Mouse (Mus musculus) liver, embryonic 12.5 days (tissue): ENCODE measurements at regions not wholly inside any gene's neighbourhood (a gene's known extent, or its start where the extent isn't known, plus 50 kb on each side); places are given as distances from the start of the nearest gene placed in this dataset.
A peak's percentile ranks its signal among the peaks of the same experiment; 100 is the strongest.

Source experiments
- ATAC-seq: fragments of 200-750 bp; cut with Nextera tagmentation; 2 replicates; pipeline ENCODE4 v1.8.0; 2017; ENCODE audit warnings: moderate number of reproducible peaks, mild to moderate bottlenecking, moderate library complexity
- H3K27ac ChIP-seq: fragments of 300-500 bp; sonication (generic); 2 replicates; pipeline ENCODE4 v1.5.1; 2016; ENCODE audit warnings: mild to moderate bottlenecking
- H3K27me3 ChIP-seq: fragments of 300-500 bp; sonication (generic); replicated peaks from 2 replicates; pipeline ENCODE4 v1.6.1; 2016; ENCODE audit warnings: mild to moderate bottlenecking, moderate library complexity
- H3K36me3 ChIP-seq: fragments of 300-500 bp; sonication (generic); 2 replicates; pipeline ENCODE4 v1.6.1; 2016; ENCODE audit warnings: mild to moderate bottlenecking, moderate library complexity
- H3K4me1 ChIP-seq: fragments of 300-500 bp; sonication (generic); 2 replicates; pipeline ENCODE4 v1.6.1; 2016
- H3K4me2 ChIP-seq: fragments of 300-500 bp; sonication (generic); 2 replicates; pipeline ENCODE4 v1.6.1; 2016; ENCODE audit warnings: mild to moderate bottlenecking, moderate library complexity
- H3K4me3 ChIP-seq: fragments of 300-500 bp; sonication (generic); 2 replicates; pipeline ENCODE4 v1.5.1; 2016; ENCODE audit warnings: mild to moderate bottlenecking, moderate library complexity
- H3K9ac ChIP-seq: fragments of 300-500 bp; sonication (generic); 2 replicates; pipeline ENCODE4 v1.6.1; 2016; ENCODE audit warnings: mild to moderate bottlenecking, moderate library complexity
- H3K9me3 ChIP-seq: fragments of 300-500 bp; sonication (generic); replicated peaks from 2 replicates; pipeline ENCODE4 v1.6.1; 2016; ENCODE audit warnings: mild to moderate bottlenecking, moderate library complexity
- WGBS: fragments of 180-500 bp; shearing (Covaris S2); methylation state at CpG from one replicate; pipeline ENCODE4 v1.1.7; 2016; ENCODE audit not compliant: insufficient replicate concordance; 5-methylcytosine and 5-hydroxymethylcytosine counted together

GRCm38 (mm10) chr12:12783699-12784605, 157.8 kb downstream of the Mycn start:
- ATAC-seq = no peak
- Histone ChIP-seq H3K4me3 (no peak overlapping the region), H3K9me3 (no peaks in the 10 kb centered on the region), H3K4me1 (peaks cover 11% of the 10 kb centered on the region; the same call in 1 of the 2 replicates), H3K27ac (no peak overlapping the region), H3K4me2 (no peak overlapping the region), H3K27me3 (peaks cover 30% of the 10 kb centered on the region), H3K36me3 (no peaks in the 10 kb centered on the region), H3K9ac (no peak overlapping the region)
- WGBS = 40% methylated on average over 11 of the region's 11 CpGs

GRCm38 (mm10) chr12:12781526-12781925, 160.2 kb downstream of the Mycn start:
- H3K4me2 ChIP-seq = no peak overlapping the region
- H3K27me3 ChIP-seq = peaks cover 7% of the 10 kb centered on the region; the same call in 1 of the 2 replicates
- WGBS = 83% methylated on average over 5 of the region's 5 CpGs
- H3K4me3 ChIP-seq = no peak overlapping the region
- no peak for ATAC-seq
- no peaks in the 10 kb centered on the region for H3K4me1 ChIP-seq
- H3K9ac ChIP-seq = no peak overlapping the region
- H3K27ac ChIP-seq = no peak overlapping the region
- H3K36me3 ChIP-seq = no peaks in the 10 kb centered on the region
- no peaks in the 10 kb centered on the region for H3K9me3 ChIP-seq

GRCm38 (mm10) chr12:12778563-12779256, 163.0 kb downstream of the Mycn start:
- no peak overlapping the region for H3K9ac ChIP-seq
- 21% methylated on average over 4 of the region's 4 CpGs for WGBS
- no peaks in the 10 kb centered on the region for H3K36me3 ChIP-seq
- H3K27ac ChIP-seq = no peak overlapping the region
- H3K9me3 ChIP-seq = no peaks in the 10 kb centered on the region
- no peak for ATAC-seq
- no peak overlapping the region for H3K4me2 ChIP-seq
- H3K4me1 ChIP-seq = no peaks in the 10 kb centered on the region
- H3K4me3 ChIP-seq = no peak overlapping the region
- no peaks in the 10 kb centered on the region for H3K27me3 ChIP-seq

- Histone ChIP-seq H3K27me3 (no peaks in the 10 kb centered on the region), H3K4me2 (no peak overlapping the region), H3K9ac (no peak overlapping the region), H3K9me3 (no peaks in the 10 kb centered on the region), H3K27ac (no peak overlapping the region), H3K4me1 (no peaks in the 10 kb centered on the region), H3K4me3 (no peak overlapping the region), H3K36me3 (no peaks in the 10 kb centered on the region)
- ATAC-seq = peak; percentile 52; the same call in 1 of the 2 replicates
- 42% methylated on average over 8 of the region's 8 CpGs for whole genome bisulfite sequencing
Observed at GRCm38 (mm10) chr12:12777422-12777821, 164.3 kb downstream of the Mycn start.

- Histone ChIP-seq H3K27ac (no peak overlapping the region), H3K9me3 (no peaks in the 10 kb centered on the region), H3K4me3 (no peak overlapping the region), H3K4me2 (no peak overlapping the region), H3K36me3 (no peaks in the 10 kb centered on the region), H3K27me3 (no peaks in the 10 kb centered on the region), H3K9ac (no peak overlapping the region), H3K4me1 (no peaks in the 10 kb centered on the region)
- 61% methylated on average over 6 of the region's 6 CpGs for WGBS
- no peak for ATAC-seq
Observed at GRCm38 (mm10) chr12:12776783-12777182, 164.9 kb downstream of the Mycn start.

- H3K4me1 ChIP-seq = no peaks in the 10 kb centered on the region
- no peak overlapping the region for H3K9ac ChIP-seq
- H3K27ac ChIP-seq = no peak overlapping the region
- ATAC-seq = no peak
- no peak overlapping the region for H3K4me2 ChIP-seq
- no peak overlapping the region for H3K4me3 ChIP-seq
- WGBS = 61% methylated on average over 4 of the region's 4 CpGs
- no peaks in the 10 kb centered on the region for H3K36me3 ChIP-seq
- no peaks in the 10 kb centered on the region for H3K27me3 ChIP-seq
- H3K9me3 ChIP-seq = no peaks in the 10 kb centered on the region
Observed at GRCm38 (mm10) chr12:12770970-12771369, 170.7 kb downstream of the Mycn start.

- Histone ChIP-seq H3K27ac (no peak overlapping the region), H3K4me1 (no peaks in the 10 kb centered on the region), H3K27me3 (no peaks in the 10 kb centered on the region), H3K4me2 (no peak overlapping the region), H3K4me3 (no peak overlapping the region), H3K9ac (no peak overlapping the region), H3K9me3 (no peaks in the 10 kb centered on the region), H3K36me3 (no peaks in the 10 kb centered on the region)
- no peak for ATAC-seq
- WGBS = 69% methylated on average over 11 of the region's 11 CpGs
Observed at GRCm38 (mm10) chr12:12766510-12767304, 175.0 kb downstream of the Mycn start.

- H3K27me3 ChIP-seq = no peaks in the 10 kb centered on the region
- WGBS = 46% methylated on average over 7 of the region's 7 CpGs
- H3K4me1 ChIP-seq = no peaks in the 10 kb centered on the region
- H3K27ac ChIP-seq = no peak overlapping the region
- no peaks in the 10 kb centered on the region for H3K9me3 ChIP-seq
- H3K9ac ChIP-seq = no peak overlapping the region
- ATAC-seq = no peak
- no peaks in the 10 kb centered on the region for H3K36me3 ChIP-seq
- H3K4me2 ChIP-seq = no peak overlapping the region
- H3K4me3 ChIP-seq = no peak overlapping the region
Observed at GRCm38 (mm10) chr12:12765490-12766058, 176.1 kb downstream of the Mycn start.

GRCm38 (mm10) chr12:12765055-12765454, 176.7 kb downstream of the Mycn start:
- ATAC-seq = no peak
- Histone ChIP-seq H3K36me3 (no peaks in the 10 kb centered on the region), H3K27me3 (no peaks in the 10 kb centered on the region), H3K4me3 (no peak overlapping the region), H3K9ac (no peak overlapping the region), H3K4me2 (no peak overlapping the region), H3K4me1 (no peaks in the 10 kb centered on the region), H3K27ac (no peak overlapping the region), H3K9me3 (no peaks in the 10 kb centered on the region)
- WGBS = 52% methylated on average over 8 of the region's 8 CpGs

GRCm38 (mm10) chr12:12764586-12764985, 177.1 kb downstream of the Mycn start:
- H3K4me1 ChIP-seq = no peaks in the 10 kb centered on the region
- H3K27ac ChIP-seq = no peak overlapping the region
- no peak overlapping the region for H3K4me2 ChIP-seq
- H3K9me3 ChIP-seq = no peaks in the 10 kb centered on the region
- H3K27me3 ChIP-seq = no peaks in the 10 kb centered on the region
- no peak overlapping the region for H3K9ac ChIP-seq
- no peaks in the 10 kb centered on the region for H3K36me3 ChIP-seq
- 68% methylated on average over 4 of the region's 4 CpGs for WGBS
- no peak for ATAC-seq
- no peak overlapping the region for H3K4me3 ChIP-seq

- no peak overlapping the region for H3K9ac ChIP-seq
- 67% methylated on average over 2 of the region's 2 CpGs for WGBS
- no peak overlapping the region for H3K27ac ChIP-seq
- ATAC-seq = no peak
- no peak overlapping the region for H3K4me3 ChIP-seq
- H3K4me2 ChIP-seq = no peak overlapping the region
- no peaks in the 10 kb centered on the region for H3K9me3 ChIP-seq
- H3K36me3 ChIP-seq = no peaks in the 10 kb centered on the region
- no peaks in the 10 kb centered on the region for H3K27me3 ChIP-seq
- H3K4me1 ChIP-seq = no peaks in the 10 kb centered on the region
Observed at GRCm38 (mm10) chr12:12756301-12756948, 185.3 kb downstream of the Mycn start.
